Mouse (Mus musculus): ENCODE results near the gene Triobp. TPM values are rescaled to one million over a fixed set of nuclear protein-coding genes. Genes with fewer than 3 reads are reported as not detected.

Triobp gene
- polyA plus RNA-seq, 1 experiment from 2014 or later, result 34.8 TPM

- ATAC-seq (ENCODE audit: low FRiP score) (no peak), DNase-seq (ENCODE audit: low spot score, missing footprints) (no peak)
- no peak overlapping the region for H3K9ac ChIP-seq (ENCODE audit: low read length)
Measured at GRCm38 (mm10) chr15:78930192-78930706, 17.3 kb upstream of the Triobp start.

GRCm38 (mm10) chr15:78930801-78931426, 16.6 kb upstream of the Triobp start:
- no peak overlapping the region for H3K4me3 ChIP-seq (ENCODE audit: low read depth, low read length)
- no peak overlapping the region for H3K9ac ChIP-seq (ENCODE audit: low read length)
- no peak for ATAC-seq (ENCODE audit: low FRiP score)
- WGBS, result 86% methylated on average over 7 of the region's 7 CpGs
- H3K9me3 ChIP-seq (ENCODE audit: control insufficient read depth, low read length), result no peaks in the 10 kb centered on the region
- no peaks in the 10 kb centered on the region for H3K36me3 ChIP-seq (ENCODE audit: control insufficient read depth, insufficient read depth, low read length)
- no peak overlapping the region for H3K4me2 ChIP-seq
- no peaks in the 10 kb centered on the region for H3K27me3 ChIP-seq (ENCODE audit: control insufficient read depth, insufficient read depth, low read length)
- peaks cover 25% of the 10 kb centered on the region for H3K4me1 ChIP-seq (ENCODE audit: control insufficient read depth, insufficient read depth, low read length)
- no peak for DNase-seq (ENCODE audit: low spot score, missing footprints)
- H3K27ac ChIP-seq (ENCODE audit: low read depth, low read length), result no peak overlapping the region

More at GRCm38 (mm10) chr15:78930192-78930706, 17.3 kb upstream of the Triobp start:
- H3K4me2 ChIP-seq, result no peak overlapping the region
- peaks cover 22% of the 10 kb centered on the region for H3K4me1 ChIP-seq (ENCODE audit: control insufficient read depth, insufficient read depth, low read length)
- peaks cover 2% of the 10 kb centered on the region; the same call in 1 of the 2 replicates for H3K27me3 ChIP-seq (ENCODE audit: control insufficient read depth, insufficient read depth, low read length)
- H3K9me3 ChIP-seq (ENCODE audit: control insufficient read depth, low read length), result no peaks in the 10 kb centered on the region
- H3K4me3 ChIP-seq (ENCODE audit: low read depth, low read length), result no peak overlapping the region
- no peaks in the 10 kb centered on the region for H3K36me3 ChIP-seq (ENCODE audit: control insufficient read depth, insufficient read depth, low read length)
- WGBS, result 87% methylated on average over 6 of the region's 6 CpGs
- no peak overlapping the region for H3K27ac ChIP-seq (ENCODE audit: low read depth, low read length)

GRCm38 (mm10) chr15:78931577-78931976, 15.9 kb upstream of the Triobp start:
- no peak overlapping the region for H3K9ac ChIP-seq (ENCODE audit: low read length)
- H3K9me3 ChIP-seq (ENCODE audit: control insufficient read depth, low read length), result no peaks in the 10 kb centered on the region
- no peak overlapping the region for H3K4me2 ChIP-seq
- H3K4me1 ChIP-seq (ENCODE audit: control insufficient read depth, insufficient read depth, low read length), result peaks cover 23% of the 10 kb centered on the region
- no peak for ATAC-seq (ENCODE audit: low FRiP score)
- no peak overlapping the region for H3K4me3 ChIP-seq (ENCODE audit: low read depth, low read length)
- DNase-seq (ENCODE audit: low spot score, missing footprints), result no peak
- no peaks in the 10 kb centered on the region for H3K27me3 ChIP-seq (ENCODE audit: control insufficient read depth, insufficient read depth, low read length)
- H3K27ac ChIP-seq (ENCODE audit: low read depth, low read length), result no peak overlapping the region
- 33% methylated on average over 3 of the region's 3 CpGs for WGBS
- no peaks in the 10 kb centered on the region for H3K36me3 ChIP-seq (ENCODE audit: control insufficient read depth, insufficient read depth, low read length)

- WGBS, result under 1% methylated on average over 42 of the region's 42 CpGs
- DNase-seq (ENCODE audit: low spot score, missing footprints) (peak; percentile 99), ATAC-seq (ENCODE audit: low FRiP score) (peak; percentile 90)
- Histone ChIP-seq H3K4me3 (ENCODE audit: low read depth, low read length) (peak within 1 kb of the TSS; percentile 82), H3K4me1 (ENCODE audit: control insufficient read depth, insufficient read depth, low read length) (peaks cover 8% of the 10 kb centered on the region), H3K9ac (ENCODE audit: low read length) (peak within 1 kb of the TSS; percentile 81), H3K4me2 (peak within 1 kb of the TSS; percentile 89), H3K9me3 (ENCODE audit: control insufficient read depth, low read length) (no peaks in the 10 kb centered on the region), H3K27me3 (ENCODE audit: control insufficient read depth, insufficient read depth, low read length) (no peaks in the 10 kb centered on the region), H3K27ac (ENCODE audit: low read depth, low read length) (peak within 1 kb of the TSS; percentile 64; the same call in 1 of the 2 replicates), H3K36me3 (ENCODE audit: control insufficient read depth, insufficient read depth, low read length) (peaks cover 10% of the 10 kb centered on the region; the same call in 1 of the 2 replicates)
Measured at GRCm38 (mm10) chr15:78934784-78935320, 12.7 kb upstream of the Triobp start, which contains the start of gene Nol12. Gene Nol12, plus strand, starts transcription at chr15:78934933.

GRCm38 (mm10) chr15:78936403-78936802, 11.1 kb upstream of the Triobp start:
- Histone ChIP-seq H3K4me3 (ENCODE audit: low read depth, low read length) (no peak overlapping the region), H3K9ac (ENCODE audit: low read length) (no peak overlapping the region), H3K9me3 (ENCODE audit: control insufficient read depth, low read length) (no peaks in the 10 kb centered on the region), H3K36me3 (ENCODE audit: control insufficient read depth, insufficient read depth, low read length) (peaks cover 18% of the 10 kb centered on the region), H3K27me3 (ENCODE audit: control insufficient read depth, insufficient read depth, low read length) (no peaks in the 10 kb centered on the region), H3K27ac (ENCODE audit: low read depth, low read length) (no peak overlapping the region), H3K4me2 (no peak overlapping the region), H3K4me1 (ENCODE audit: control insufficient read depth, insufficient read depth, low read length) (peaks cover 8% of the 10 kb centered on the region)
- DNase-seq (ENCODE audit: low spot score, missing footprints) (no peak), ATAC-seq (ENCODE audit: low FRiP score) (no peak)
- 88% methylated on average over 12 of the region's 12 CpGs for WGBS

- Histone ChIP-seq H3K9me3 (ENCODE audit: control insufficient read depth, low read length) (no peaks in the 10 kb centered on the region), H3K36me3 (ENCODE audit: control insufficient read depth, insufficient read depth, low read length) (peaks cover 18% of the 10 kb centered on the region), H3K4me3 (ENCODE audit: low read depth, low read length) (no peak overlapping the region), H3K27ac (ENCODE audit: low read depth, low read length) (no peak overlapping the region), H3K9ac (ENCODE audit: low read length) (no peak overlapping the region), H3K27me3 (ENCODE audit: control insufficient read depth, insufficient read depth, low read length) (no peaks in the 10 kb centered on the region), H3K4me1 (ENCODE audit: control insufficient read depth, insufficient read depth, low read length) (peaks cover 8% of the 10 kb centered on the region), H3K4me2 (no peak overlapping the region)
- DNase-seq (ENCODE audit: low spot score, missing footprints) (no peak), ATAC-seq (ENCODE audit: low FRiP score) (no peak)
- WGBS, result 85% methylated on average over 10 of the region's 10 CpGs
Measured at GRCm38 (mm10) chr15:78937311-78937710, 10.2 kb upstream of the Triobp start.

GRCm38 (mm10) chr15:78937963-78938362, 9.6 kb upstream of the Triobp start:
- no peak for DNase-seq (ENCODE audit: low spot score, missing footprints)
- Histone ChIP-seq H3K4me1 (ENCODE audit: control insufficient read depth, insufficient read depth, low read length) (peaks cover 10% of the 10 kb centered on the region), H3K4me2 (no peak overlapping the region), H3K27ac (ENCODE audit: low read depth, low read length) (no peak overlapping the region), H3K27me3 (ENCODE audit: control insufficient read depth, insufficient read depth, low read length) (no peaks in the 10 kb centered on the region), H3K4me3 (ENCODE audit: low read depth, low read length) (no peak overlapping the region), H3K9me3 (ENCODE audit: control insufficient read depth, low read length) (no peaks in the 10 kb centered on the region), H3K9ac (ENCODE audit: low read length) (no peak overlapping the region), H3K36me3 (ENCODE audit: control insufficient read depth, insufficient read depth, low read length) (peaks cover 18% of the 10 kb centered on the region)
- no peak for ATAC-seq (ENCODE audit: low FRiP score)
- WGBS, result 89% methylated on average over 2 of the region's 2 CpGs

- DNase-seq (ENCODE audit: low spot score, missing footprints) (no peak), ATAC-seq (ENCODE audit: low FRiP score) (no peak)
- H3K4me3 ChIP-seq (ENCODE audit: low read depth, low read length), result no peak overlapping the region
- H3K27me3 ChIP-seq (ENCODE audit: control insufficient read depth, insufficient read depth, low read length), result no peaks in the 10 kb centered on the region
- H3K4me1 ChIP-seq (ENCODE audit: control insufficient read depth, insufficient read depth, low read length), result peaks cover 10% of the 10 kb centered on the region
- no peak overlapping the region for H3K27ac ChIP-seq (ENCODE audit: low read depth, low read length)
- no peak overlapping the region for H3K4me2 ChIP-seq
- peaks cover 18% of the 10 kb centered on the region for H3K36me3 ChIP-seq (ENCODE audit: control insufficient read depth, insufficient read depth, low read length)
- no peaks in the 10 kb centered on the region; the same call in 1 of the 2 replicates for H3K9me3 ChIP-seq (ENCODE audit: control insufficient read depth, low read length)
- H3K9ac ChIP-seq (ENCODE audit: low read length), result no peak overlapping the region
- 93% methylated on average over 13 of the region's 13 CpGs for WGBS
Measured at GRCm38 (mm10) chr15:78940325-78940724, 7.2 kb upstream of the Triobp start.

- Histone ChIP-seq H3K9me3 (ENCODE audit: control insufficient read depth, low read length) (no peaks in the 10 kb centered on the region; the same call in 1 of the 2 replicates), H3K9ac (ENCODE audit: low read length) (peak overlapping the region; percentile 59), H3K36me3 (ENCODE audit: control insufficient read depth, insufficient read depth, low read length) (peaks cover 13% of the 10 kb centered on the region), H3K4me2 (peak overlapping the region; percentile 44), H3K27me3 (ENCODE audit: control insufficient read depth, insufficient read depth, low read length) (peaks cover 4% of the 10 kb centered on the region), H3K4me1 (ENCODE audit: control insufficient read depth, insufficient read depth, low read length) (peaks cover 5% of the 10 kb centered on the region; the same call in 1 of the 2 replicates), H3K27ac (ENCODE audit: low read depth, low read length) (no peak overlapping the region), H3K4me3 (ENCODE audit: low read depth, low read length) (peak overlapping the region; percentile 23)
- DNase-seq (ENCODE audit: low spot score, missing footprints), result peak; percentile 97
- ATAC-seq (ENCODE audit: low FRiP score), result peak; percentile 61
- WGBS, result 6% methylated on average over 9 of the region's 9 CpGs
Measured at GRCm38 (mm10) chr15:78942663-78943062, 4.9 kb upstream of the Triobp start.

Measured in midbrain, embryonic 11.5 days (tissue).